Mouse (Mus musculus): ENCODE results near the gene Olfr698.

DNA sequence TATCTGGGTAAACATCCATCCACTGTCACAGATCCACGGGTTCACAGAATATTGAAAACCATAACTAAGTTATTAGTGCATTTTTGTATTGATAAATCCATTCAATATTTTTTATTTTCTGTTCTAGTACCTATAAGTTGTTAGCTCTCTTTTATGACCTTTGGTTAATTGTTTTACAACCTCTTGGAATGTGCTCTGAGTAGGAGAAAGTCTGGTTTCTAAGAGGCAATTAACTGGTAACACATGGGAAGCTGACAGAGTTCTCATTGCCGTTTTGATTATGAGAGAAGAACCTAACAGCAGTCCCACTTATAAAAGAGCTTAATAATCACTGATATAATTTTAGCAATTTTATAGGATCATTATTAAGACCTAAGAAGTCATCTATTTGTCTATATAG is 21.5 kb downstream of the Olfr698 start:
- TF ChIP-seq CTCF (IDR thresholded peaks at IDR 0.05; ENCODE audit: borderline replicate concordance, extremely low read depth, insufficient read depth, insufficient read length): no peak
- TF ChIP-seq POLR2A (IDR thresholded peaks at IDR 0.05; ENCODE audit: borderline replicate concordance, extremely low read depth, insufficient read depth, insufficient read length, poor library complexity, severe bottlenecking): no peak

Data from brain, embryonic 14.5 days (tissue).